Mouse (Mus musculus): Measurements from ENCODE around the gene Fgf15.

Gene Fgf15

GRCm38 (mm10) chr7:144896294-144897218, at the start of gene Fgf15:
Gene Fgf15, plus strand, starts transcription at chr7:144896531.
- no peak for DNase-seq (ENCODE audit: low read depth, low spot score)

GRCm38 (mm10) chr7:144847067-144847466, 49.3 kb upstream of the Fgf15 start, which contains the start of gene Fgf4:
Gene Fgf4, plus strand, starts transcription at chr7:144847367.
- no peak for DNase-seq (ENCODE audit: low read depth, low spot score)

GRCm38 (mm10) chr7:144851321-144851720, 45.0 kb upstream of the Fgf15 start:
- no peak for DNase-seq (ENCODE audit: low read depth, low spot score)

- no peak for DNase-seq (ENCODE audit: low read depth, low spot score)
Measured at GRCm38 (mm10) chr7:144854966-144855365, 41.4 kb upstream of the Fgf15 start.

GRCm38 (mm10) chr7:144857158-144857557, 39.2 kb upstream of the Fgf15 start:
- no peak for DNase-seq (ENCODE audit: low read depth, low spot score)

- no peak for DNase-seq (ENCODE audit: low read depth, low spot score)
Measured at GRCm38 (mm10) chr7:144857826-144858342, 38.4 kb upstream of the Fgf15 start.

GRCm38 (mm10) chr7:144858702-144859101, 37.6 kb upstream of the Fgf15 start:
- DNase-seq (ENCODE audit: low read depth, low spot score), result no peak

- DNase-seq (ENCODE audit: low read depth, low spot score), result no peak
Measured at GRCm38 (mm10) chr7:144861056-144861768, 35.1 kb upstream of the Fgf15 start.

GRCm38 (mm10) chr7:144861769-144862070, 34.6 kb upstream of the Fgf15 start:
- no peak for DNase-seq (ENCODE audit: low read depth, low spot score)

GRCm38 (mm10) chr7:144862126-144862525, 34.2 kb upstream of the Fgf15 start:
- no peak for DNase-seq (ENCODE audit: low read depth, low spot score)

- DNase-seq (ENCODE audit: low read depth, low spot score), result no peak
Measured at GRCm38 (mm10) chr7:144862712-144863111, 33.6 kb upstream of the Fgf15 start.

- no peak for DNase-seq (ENCODE audit: low read depth, low spot score)
Measured at GRCm38 (mm10) chr7:144863196-144863595, 33.1 kb upstream of the Fgf15 start.

GRCm38 (mm10) chr7:144864160-144864670, 32.1 kb upstream of the Fgf15 start:
- DNase-seq (ENCODE audit: low read depth, low spot score), result no peak

- DNase-seq (ENCODE audit: low read depth, low spot score), result no peak
Measured at GRCm38 (mm10) chr7:144867161-144867560, 29.2 kb upstream of the Fgf15 start.

- no peak for DNase-seq (ENCODE audit: low read depth, low spot score)
Measured at GRCm38 (mm10) chr7:144867602-144868001, 28.7 kb upstream of the Fgf15 start.

GRCm38 (mm10) chr7:144872420-144872819, 23.9 kb upstream of the Fgf15 start:
- DNase-seq (ENCODE audit: low read depth, low spot score), result no peak

GRCm38 (mm10) chr7:144873160-144873559, 23.2 kb upstream of the Fgf15 start:
- no peak for DNase-seq (ENCODE audit: low read depth, low spot score)

- DNase-seq (ENCODE audit: low read depth, low spot score), result no peak
Measured at GRCm38 (mm10) chr7:144874226-144874625, 22.1 kb upstream of the Fgf15 start.

- DNase-seq (ENCODE audit: low read depth, low spot score), result no peak
Measured at GRCm38 (mm10) chr7:144878401-144878800, 17.9 kb upstream of the Fgf15 start.

- DNase-seq (ENCODE audit: low read depth, low spot score), result no peak
Measured at GRCm38 (mm10) chr7:144883106-144883505, 13.2 kb upstream of the Fgf15 start.

- no peak for DNase-seq (ENCODE audit: low read depth, low spot score)
Measured at GRCm38 (mm10) chr7:144887672-144888071, 8.7 kb upstream of the Fgf15 start.

GRCm38 (mm10) chr7:144888564-144889299, 7.6 kb upstream of the Fgf15 start:
- DNase-seq (ENCODE audit: low read depth, low spot score), result no peak
